Mouse (Mus musculus) hindbrain, embryonic 16.5 days (tissue): ENCODE measurements around the gene Chrdl1. TPM values are rescaled to one million over a fixed set of nuclear protein-coding genes. Genes with fewer than 3 reads are reported as not detected.

ENCODE experiments used
- ATAC-seq: fragments of 200-750 bp; cut with Nextera tagmentation; 2 replicates; pipeline ENCODE4 v1.8.0; 2017; ENCODE audit warnings: moderate TSS enrichment, moderate library complexity
- H3K27ac ChIP-seq: fragments of 300-500 bp; sonication (generic); 2 replicates; pipeline ENCODE4 v1.5.1; 2014; ENCODE audit warnings: low read depth, mild to moderate bottlenecking, control low read depth, low read length, moderate library complexity
- H3K27me3 ChIP-seq: fragments of 300-500 bp; sonication (generic); replicated peaks from 2 replicates; pipeline ENCODE4 v1.6.1; 2014; ENCODE audit warnings: low read length; ENCODE audit not compliant: control insufficient read depth, insufficient read depth
- H3K36me3 ChIP-seq: fragments of 300-500 bp; sonication (generic); 2 replicates; pipeline ENCODE4 v1.6.1; 2014; ENCODE audit warnings: mild to moderate bottlenecking, low read length, moderate library complexity, mixed read lengths; ENCODE audit not compliant: control insufficient read depth, insufficient read depth
- H3K4me1 ChIP-seq: fragments of 300-500 bp; sonication (generic); 2 replicates; pipeline ENCODE4 v1.6.1; 2014; ENCODE audit warnings: low read depth, low read length; ENCODE audit not compliant: control insufficient read depth, insufficient read depth
- H3K4me2 ChIP-seq: fragments of 300-500 bp; sonication (generic); 2 replicates; pipeline ENCODE4 v1.6.1; 2014; ENCODE audit warnings: mild to moderate bottlenecking, low read length, control low read depth, moderate library complexity
- H3K4me3 ChIP-seq: fragments of 300-500 bp; sonication (generic); 2 replicates; pipeline ENCODE4 v1.5.1; 2014; ENCODE audit warnings: mild to moderate bottlenecking, low read length, control low read depth, moderate library complexity
- H3K9ac ChIP-seq: fragments of 300-500 bp; sonication (generic); 2 replicates; pipeline ENCODE4 v1.6.1; 2014; ENCODE audit warnings: low read depth, mild to moderate bottlenecking, control low read depth, low read length, moderate library complexity
- H3K9me3 ChIP-seq: fragments of 300-500 bp; sonication (generic); 2 replicates; pipeline ENCODE4 v1.6.1; 2014; ENCODE audit warnings: mild to moderate bottlenecking, low read length, moderate library complexity; ENCODE audit not compliant: control insufficient read depth
- WGBS: fragments of 180-500 bp; shearing (Covaris S2); extraction: QIAGEN DNeasy Blood & Tissue Kit; methylation state at CpG from one replicate; pipeline ENCODE4 v1.1.7; 2014; 5-methylcytosine and 5-hydroxymethylcytosine counted together
- polyA plus RNA-seq: library from polyadenylated mRNA; unstranded; fragments of >200 nt; fragmentation: Nextera tagmentation; extraction: Ambion mirVana; gene quantifications from 2 replicates; pipeline ENCODE4 v1.2.1, GENCODE M21; 2015

Gene Chrdl1
- 2.4 and 2.8 TPM in 2 replicates for polyA plus RNA-seq

DNA sequence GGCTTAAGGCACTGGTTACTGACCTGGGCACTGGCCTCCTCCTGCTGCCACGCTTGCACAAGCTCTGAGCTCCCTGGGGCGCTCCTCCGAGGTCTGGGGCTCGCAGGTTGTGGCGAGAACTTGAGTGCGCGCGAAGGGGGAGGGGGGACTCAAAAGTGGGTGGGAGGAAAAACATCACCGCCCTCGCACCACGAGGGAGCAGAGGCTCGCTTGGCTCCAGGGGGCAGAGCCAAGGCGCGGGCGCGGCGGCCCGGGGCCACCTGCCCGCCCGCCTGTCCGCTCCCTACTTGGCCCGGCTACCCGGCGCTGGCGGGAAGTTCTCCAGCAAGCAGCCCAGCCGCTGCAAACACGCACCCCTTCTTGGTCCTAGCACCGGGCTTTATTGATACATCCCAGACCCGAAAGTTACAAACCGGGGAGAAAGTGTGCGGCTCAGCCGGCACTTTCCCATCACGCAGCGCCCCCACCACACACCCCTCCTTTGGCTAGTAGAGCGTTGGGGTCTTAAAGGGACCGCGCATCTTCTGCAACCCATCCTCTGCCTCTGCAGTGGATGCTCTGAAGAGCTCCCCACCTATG, at the start of gene Chrdl1:
TSS of gene Chrdl1 (minus strand) at position 472 of the 579 bp plus-strand sequence.
- Histone ChIP-seq H3K27me3 (no peaks in the 10 kb centered on the region; the same call in none of the 2 replicates), H3K27ac (no peak within 1 kb of the TSS), H3K36me3 (no peaks in the 10 kb centered on the region), H3K9ac (peak within 1 kb of the TSS; percentile 45), H3K9me3 (no peaks in the 10 kb centered on the region), H3K4me1 (no peaks in the 10 kb centered on the region), H3K4me2 (peak within 1 kb of the TSS; percentile 66), H3K4me3 (peak within 1 kb of the TSS; percentile 49)
- WGBS, result 14% methylated on average over 12 of the region's 37 CpGs
- peak; percentile 77 for ATAC-seq

DNA sequence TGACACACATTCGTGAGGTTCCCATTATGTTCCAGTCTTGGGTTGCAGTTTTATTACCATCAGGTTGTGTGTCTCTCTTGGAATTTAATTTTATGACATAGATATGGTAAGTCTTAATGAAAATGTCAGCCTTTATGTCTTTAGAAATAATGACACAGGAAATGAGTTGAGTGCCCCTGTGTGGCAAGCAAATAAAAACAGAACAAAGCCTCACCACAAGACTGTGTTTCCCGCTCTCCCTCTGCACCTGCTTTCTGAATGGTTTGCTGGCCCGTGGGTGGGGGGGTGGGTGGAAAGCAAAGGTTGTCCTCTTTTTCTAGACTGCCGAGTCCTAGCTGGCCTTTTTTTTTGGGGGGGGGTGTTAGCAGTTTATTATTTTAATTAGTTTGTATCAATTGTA, 48.6 kb upstream of the Chrdl1 start:
- Histone ChIP-seq H3K9me3 (no peaks in the 10 kb centered on the region), H3K27ac (no peak overlapping the region), H3K27me3 (no peaks in the 10 kb centered on the region; the same call in 1 of the 2 replicates), H3K4me1 (no peaks in the 10 kb centered on the region), H3K36me3 (no peaks in the 10 kb centered on the region), H3K4me3 (no peak overlapping the region), H3K4me2 (no peak overlapping the region), H3K9ac (no peak overlapping the region)
- 37% methylated on average over 4 of the region's 4 CpGs for WGBS
- no peak for ATAC-seq

DNA sequence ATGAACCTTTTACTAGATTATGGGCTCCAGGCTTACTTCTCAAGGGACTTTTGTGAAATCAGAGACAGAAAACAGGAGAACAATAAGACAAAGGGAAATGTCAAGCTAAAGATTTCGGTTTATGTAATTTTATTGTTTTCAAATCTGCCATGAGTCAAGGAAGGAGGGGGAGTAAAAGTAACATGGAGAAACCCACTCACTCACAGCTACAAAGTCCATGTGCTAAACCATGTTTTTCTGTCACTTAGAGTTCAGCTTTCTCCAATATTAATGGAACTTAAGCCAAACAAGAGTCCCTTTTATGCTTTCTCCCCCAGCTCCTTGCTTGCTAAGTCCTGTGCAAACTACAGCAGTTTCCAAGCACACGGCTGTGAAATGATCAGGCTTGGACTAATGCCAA, 10.5 kb upstream of the Chrdl1 start:
- 51% methylated on average over 2 of the region's 2 CpGs for WGBS
- Histone ChIP-seq H3K36me3 (no peaks in the 10 kb centered on the region), H3K4me3 (no peak overlapping the region), H3K4me1 (no peaks in the 10 kb centered on the region), H3K9me3 (no peaks in the 10 kb centered on the region), H3K27ac (no peak overlapping the region), H3K4me2 (no peak overlapping the region), H3K27me3 (no peaks in the 10 kb centered on the region), H3K9ac (no peak overlapping the region)
- ATAC-seq, result no peak

DNA sequence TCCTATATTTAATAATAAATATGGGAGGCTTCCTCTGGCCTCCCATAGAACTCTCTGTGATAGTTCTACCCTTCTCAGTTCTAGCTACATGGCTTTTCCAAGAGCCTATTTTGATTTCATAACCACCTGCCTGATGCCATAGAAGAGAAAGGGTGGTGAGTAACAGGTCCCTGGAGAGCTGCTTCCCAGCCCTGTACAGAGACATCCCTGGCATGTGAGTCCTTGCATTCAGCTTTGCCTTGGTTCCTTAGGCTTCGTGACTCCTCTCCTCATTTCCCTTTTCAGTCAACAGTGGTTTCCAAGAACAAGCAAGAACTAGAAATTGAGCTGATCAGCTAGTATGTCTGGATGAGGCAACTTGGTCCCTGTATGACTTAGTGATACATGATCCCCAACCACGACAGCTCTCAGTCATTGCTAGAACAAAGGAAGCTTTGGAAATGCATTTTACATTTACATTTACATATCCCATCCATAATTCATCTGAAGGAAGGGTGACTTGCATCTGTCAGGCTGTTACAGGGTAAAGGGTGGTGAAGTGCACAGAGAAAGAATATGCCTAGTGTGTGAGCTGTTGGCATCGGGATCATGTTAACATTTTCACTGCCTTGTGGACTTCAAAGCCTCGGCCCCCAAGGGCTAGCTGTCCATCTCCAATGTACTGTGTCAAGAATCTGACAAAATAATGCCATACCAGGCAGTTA, 27.7 kb downstream of the Chrdl1 start:
- Histone ChIP-seq H3K4me3 (no peak overlapping the region), H3K27ac (no peak overlapping the region), H3K9me3 (no peaks in the 10 kb centered on the region), H3K4me1 (no peaks in the 10 kb centered on the region), H3K9ac (no peak overlapping the region), H3K36me3 (no peaks in the 10 kb centered on the region), H3K27me3 (no peaks in the 10 kb centered on the region), H3K4me2 (no peak overlapping the region)
- WGBS, result 49% methylated on average over 4 of the region's 4 CpGs
- no peak for ATAC-seq

DNA sequence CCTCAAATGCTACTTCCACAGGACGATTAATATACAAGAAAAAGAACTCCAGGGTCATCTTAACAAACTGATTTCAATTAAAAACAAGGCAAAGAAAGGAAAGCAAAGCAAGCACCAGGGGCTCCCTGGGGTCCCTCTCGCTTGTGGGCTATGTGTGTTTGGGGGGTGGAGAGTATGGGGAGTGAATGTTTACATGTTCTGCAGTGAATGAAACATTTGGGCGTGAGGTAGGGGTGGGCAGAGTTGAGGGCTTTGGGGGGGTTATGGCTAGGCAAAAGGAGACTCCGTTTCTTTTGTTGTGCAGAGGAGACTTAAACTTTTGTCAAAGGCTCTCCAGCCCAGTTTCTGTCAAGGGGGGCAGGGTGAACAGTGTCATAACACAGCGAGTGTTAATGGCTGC, 46.8 kb downstream of the Chrdl1 start:
- no peaks in the 10 kb centered on the region; the same call in none of the 2 replicates for H3K27me3 ChIP-seq
- WGBS, result 36% methylated on average over 5 of the region's 5 CpGs
- H3K9ac ChIP-seq, result no peak overlapping the region
- H3K36me3 ChIP-seq, result no peaks in the 10 kb centered on the region
- H3K4me2 ChIP-seq, result no peak overlapping the region
- H3K4me1 ChIP-seq, result no peaks in the 10 kb centered on the region
- no peak for ATAC-seq
- H3K27ac ChIP-seq, result no peak overlapping the region
- no peaks in the 10 kb centered on the region for H3K9me3 ChIP-seq
- no peak overlapping the region for H3K4me3 ChIP-seq

DNA sequence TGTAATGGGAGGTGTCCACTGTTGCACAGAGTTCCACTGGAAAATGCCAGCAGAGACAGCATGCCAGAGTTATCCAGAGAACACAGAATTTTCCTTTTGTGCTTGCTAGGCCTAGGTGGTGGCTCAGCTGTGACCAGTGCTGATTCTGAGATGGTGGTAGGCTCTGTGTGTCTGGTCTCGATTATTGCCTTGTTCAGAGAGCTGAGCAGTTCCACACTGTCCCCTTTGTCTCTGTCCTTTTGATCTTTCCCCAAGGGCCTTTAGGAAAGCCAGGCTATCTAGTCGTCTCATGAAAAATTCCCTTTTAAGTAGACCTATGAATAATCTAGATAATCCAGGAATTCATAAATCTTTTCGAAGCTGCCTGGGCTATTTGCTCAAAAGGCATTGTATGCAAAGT, 47.3 kb downstream of the Chrdl1 start:
- Histone ChIP-seq H3K4me1 (no peaks in the 10 kb centered on the region), H3K36me3 (no peaks in the 10 kb centered on the region), H3K9ac (no peak overlapping the region), H3K27me3 (no peaks in the 10 kb centered on the region; the same call in none of the 2 replicates), H3K9me3 (no peaks in the 10 kb centered on the region), H3K4me2 (no peak overlapping the region), H3K4me3 (no peak overlapping the region), H3K27ac (no peak overlapping the region)
- 38% methylated on average over 3 of the region's 3 CpGs for WGBS
- ATAC-seq, result no peak

DNA sequence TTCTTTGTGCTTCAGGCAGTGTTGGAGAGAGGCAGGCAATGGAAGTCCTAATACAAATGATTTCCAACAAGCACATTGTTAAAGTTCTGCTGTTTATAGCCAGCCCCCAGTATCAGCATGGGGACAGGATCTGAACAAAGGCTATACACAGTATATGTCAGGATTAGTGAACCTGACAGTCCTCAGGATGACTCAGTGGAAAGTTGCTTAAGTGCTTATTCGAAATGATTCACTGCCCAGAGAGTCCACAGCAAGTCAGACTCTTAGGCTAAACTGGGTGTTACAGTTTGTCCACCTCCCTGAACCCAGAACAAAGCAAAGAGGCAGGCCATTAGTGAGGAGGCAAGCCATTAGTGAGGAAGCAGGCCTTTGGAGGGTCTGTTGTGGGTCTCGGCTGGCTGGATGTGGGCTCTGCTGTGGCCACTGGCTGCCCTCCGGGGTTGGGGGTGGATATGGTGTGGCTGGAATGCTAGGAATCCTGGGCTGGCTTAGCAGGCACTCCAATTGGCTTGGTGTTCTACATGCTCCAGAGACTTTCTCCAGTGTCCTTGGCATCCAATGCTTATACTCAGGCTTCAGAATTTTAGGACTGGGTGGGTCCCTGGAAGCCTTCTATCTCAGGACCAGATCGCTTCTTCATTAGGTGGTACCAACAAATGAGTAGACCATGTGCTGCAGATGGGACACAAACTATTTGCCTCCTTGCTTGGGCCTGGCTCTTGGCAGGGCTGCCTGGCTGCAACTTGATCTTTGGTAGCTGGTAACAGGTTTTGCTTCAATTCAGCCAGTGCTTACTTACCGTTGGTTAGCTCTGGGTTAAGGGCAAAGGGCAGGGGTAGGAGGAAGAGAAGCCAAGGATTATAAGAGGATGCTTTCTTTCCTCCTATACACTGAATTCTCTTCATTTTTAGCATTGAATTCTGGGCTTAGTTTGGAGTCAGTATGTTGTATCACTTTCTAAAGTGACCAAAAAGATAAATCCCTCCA, 49.3 kb downstream of the Chrdl1 start:
- no peaks in the 10 kb centered on the region; the same call in none of the 2 replicates for H3K27me3 ChIP-seq
- no peaks in the 10 kb centered on the region for H3K4me1 ChIP-seq
- H3K4me3 ChIP-seq, result no peak overlapping the region
- H3K36me3 ChIP-seq, result no peaks in the 10 kb centered on the region
- H3K9ac ChIP-seq, result no peak overlapping the region
- H3K9me3 ChIP-seq, result no peaks in the 10 kb centered on the region
- no peak overlapping the region for H3K27ac ChIP-seq
- WGBS, result 68% methylated on average over 5 of the region's 5 CpGs
- no peak for ATAC-seq
- no peak overlapping the region for H3K4me2 ChIP-seq

DNA sequence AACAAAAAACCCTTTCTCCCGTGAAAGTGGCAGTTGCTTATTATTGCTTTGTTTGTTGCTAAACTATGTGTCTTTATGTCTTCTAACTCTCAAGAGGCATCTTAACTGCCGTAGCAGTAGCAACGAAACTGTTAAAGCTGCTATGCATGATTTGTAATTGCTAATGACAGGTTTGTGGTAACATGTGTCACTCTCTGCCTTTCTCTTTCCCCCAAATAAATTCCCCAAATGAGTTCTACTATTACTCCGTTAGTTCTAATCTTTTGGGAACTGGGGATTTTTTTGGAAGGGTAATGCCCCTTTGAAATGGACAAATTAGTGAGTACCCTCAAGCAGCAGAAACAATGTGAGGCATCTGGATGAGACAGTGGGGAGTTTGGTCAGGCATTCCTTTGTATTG, 55.9 kb downstream of the Chrdl1 start:
- H3K4me2 ChIP-seq, result no peak overlapping the region
- no peak overlapping the region for H3K9ac ChIP-seq
- no peaks in the 10 kb centered on the region; the same call in 1 of the 2 replicates for H3K27me3 ChIP-seq
- no peaks in the 10 kb centered on the region for H3K4me1 ChIP-seq
- H3K4me3 ChIP-seq, result no peak overlapping the region
- H3K27ac ChIP-seq, result no peak overlapping the region
- no peaks in the 10 kb centered on the region for H3K9me3 ChIP-seq
- no peaks in the 10 kb centered on the region for H3K36me3 ChIP-seq
- ATAC-seq, result no peak
- WGBS, result 41% methylated on average over 4 of the region's 4 CpGs

DNA sequence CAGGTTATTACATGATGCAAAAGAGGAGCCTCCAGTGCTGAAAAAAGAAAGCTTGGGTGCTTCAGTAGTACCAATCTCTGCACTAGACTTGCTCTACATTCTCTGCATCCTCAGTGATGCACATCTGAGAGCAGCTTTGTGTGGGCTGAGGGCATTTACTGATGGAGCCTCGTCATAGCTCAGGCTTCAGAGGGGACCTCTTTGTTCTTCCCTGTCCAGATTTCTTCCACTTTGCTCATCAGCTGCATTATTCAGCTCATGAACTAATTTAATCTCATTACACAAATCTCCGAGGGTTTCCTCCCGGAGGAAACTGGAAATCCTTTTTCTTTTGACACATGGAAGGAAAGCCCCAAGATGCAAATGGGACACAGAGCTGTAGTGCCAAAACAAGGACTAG, 56.5 kb downstream of the Chrdl1 start:
- ATAC-seq, result no peak
- 28% methylated on average over 3 of the region's 3 CpGs for WGBS
- H3K27me3 ChIP-seq, result no peaks in the 10 kb centered on the region
- H3K9ac ChIP-seq, result no peak overlapping the region
- no peak overlapping the region for H3K27ac ChIP-seq
- no peak overlapping the region for H3K4me2 ChIP-seq
- no peaks in the 10 kb centered on the region for H3K9me3 ChIP-seq
- H3K4me3 ChIP-seq, result no peak overlapping the region
- no peaks in the 10 kb centered on the region for H3K36me3 ChIP-seq
- no peaks in the 10 kb centered on the region for H3K4me1 ChIP-seq
